Mouse (Mus musculus) adrenal gland, postnatal 4 days (tissue): ENCODE data around the gene B4galnt3. TPM values are rescaled to one million over a fixed set of nuclear protein-coding genes. Genes with fewer than 3 reads are reported as not detected.

Experiments used
- DNase-seq, 2 experiments: peaks; one replicate each; pipeline ENCODE4 v3.0.0; 2021 to 2022; ENCODE audit warnings: low spot score in 2 of 2, mixed read lengths in 2 of 2
- total RNA-seq, 2 experiments: library from RNA; stranded (reverse); gene quantifications; 2 replicates each; pipeline ENCODE4 v1.2.3; 2021

The B4galnt3 gene
- total RNA-seq, 2 experiments from 2014 or later = 6.7 to 8.7 TPM

DNA sequence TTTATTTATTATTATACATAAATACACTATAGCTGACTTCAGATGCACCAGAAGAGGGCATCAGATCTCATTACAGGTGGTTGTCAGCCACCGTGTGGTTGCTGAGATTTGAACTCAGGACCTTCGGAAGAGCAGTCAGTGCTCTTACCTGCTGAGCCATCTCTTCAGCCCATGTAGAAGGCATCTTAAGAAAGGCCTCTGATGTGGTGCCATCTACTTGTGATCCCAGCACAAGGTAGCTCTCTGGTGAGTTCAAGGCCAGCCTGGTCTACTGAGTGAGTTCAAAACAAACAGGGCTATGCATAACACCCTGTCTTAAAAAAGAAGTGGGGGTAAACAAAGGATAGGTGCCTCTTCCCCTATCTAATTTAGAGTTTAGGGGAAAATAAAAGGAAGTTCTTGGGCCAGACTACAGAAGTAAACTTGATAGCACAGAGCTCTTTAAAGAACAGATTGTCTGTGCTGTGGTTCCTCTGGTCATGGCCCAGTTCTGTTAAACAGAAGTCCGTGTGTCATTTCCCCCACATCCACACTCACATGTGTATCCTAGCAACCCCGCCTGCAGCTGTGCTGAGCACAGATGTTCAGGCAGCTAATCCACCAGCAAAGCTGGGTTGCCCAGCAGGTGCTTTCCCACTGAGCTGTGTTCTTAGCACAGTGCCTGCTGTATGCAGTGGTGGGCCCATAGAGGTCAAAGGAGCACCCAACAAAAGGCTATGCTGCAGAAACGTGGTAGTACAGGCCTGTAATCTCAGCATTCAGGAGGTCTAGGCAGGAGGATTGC lies 139.6 kb downstream of the B4galnt3 start:
- DNase-seq = no peak

Other genes with a start within 250 kb of the B4galnt3 start
- not detected for gene Ninj2, start 201.2 kb downstream of the B4galnt3 start, total RNA-seq
- under 1 TPM in 1 of 2 experiments, not detected in 1; 0.48 TPM for gene D330020A13Rik, start 195 bp downstream of the B4galnt3 start, total RNA-seq
- gene Kdm5a, start 69.6 kb upstream of the B4galnt3 start, total RNA-seq = 10 to 100 TPM; 80.0 to 84.2 TPM
- gene Ccdc77, start 69.8 kb upstream of the B4galnt3 start, total RNA-seq = 10 to 100 TPM; 11.5 to 13.7 TPM
- gene Il17ra, start 168.7 kb upstream of the B4galnt3 start, total RNA-seq = 10 to 100 TPM in 1 of 2 experiments, 1 to 10 TPM in 1; 9.9 to 14.4 TPM
- gene Tmem121b, start 199.2 kb upstream of the B4galnt3 start, total RNA-seq = 1 to 10 TPM in 1 of 2 experiments, under 1 TPM in 1; 0.96 to 1.2 TPM
- 10 to 100 TPM; 34.8 to 35.1 TPM for gene Hdhd5, start 236.8 kb upstream of the B4galnt3 start, total RNA-seq